Mouse (Mus musculus) cerebellum, adult 9-11 months (tissue): ENCODE measurements around the gene Psmg3.

Experiments
- DNase-seq: peaks from one replicate; pipeline ENCODE4 v3.0.0; 2022

The Psmg3 gene

DNA sequence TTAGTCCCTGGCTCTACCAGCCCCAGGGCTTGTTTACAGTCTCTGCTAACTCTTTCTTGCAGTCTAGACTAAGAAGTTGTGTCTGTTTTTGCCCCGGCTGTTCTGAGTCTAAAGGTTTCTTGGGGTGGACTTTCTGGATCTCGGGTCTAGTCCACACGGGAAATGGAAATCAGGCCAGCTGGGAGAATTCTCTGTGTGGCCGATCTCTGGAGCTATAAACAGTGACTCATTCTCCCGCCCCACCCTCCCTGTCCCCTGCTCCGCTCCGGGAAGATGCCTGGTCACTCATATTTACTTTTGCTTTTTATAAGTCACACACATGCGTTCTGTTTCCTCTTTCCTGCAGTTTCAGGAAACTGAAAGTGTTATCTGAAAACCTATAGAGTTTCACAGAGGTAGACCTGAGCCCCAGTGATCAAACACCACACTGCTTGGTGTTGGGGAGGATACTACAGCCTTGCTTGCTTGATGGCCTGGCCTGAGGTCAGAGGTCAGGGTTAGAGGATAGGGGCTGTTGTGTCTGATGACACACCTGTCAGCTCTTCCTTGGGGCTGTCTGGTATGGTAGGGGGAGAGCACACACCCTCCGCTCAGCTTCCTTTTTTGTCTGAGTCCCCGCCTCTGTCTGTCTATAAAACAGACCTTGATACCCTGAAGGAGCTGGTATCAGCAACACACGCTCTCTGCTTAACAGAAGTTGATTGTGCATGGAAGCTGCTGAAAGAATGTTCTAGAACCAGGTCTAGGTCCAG is 33.2 kb downstream of the Psmg3 start:
- DNase-seq = no peak

DNA sequence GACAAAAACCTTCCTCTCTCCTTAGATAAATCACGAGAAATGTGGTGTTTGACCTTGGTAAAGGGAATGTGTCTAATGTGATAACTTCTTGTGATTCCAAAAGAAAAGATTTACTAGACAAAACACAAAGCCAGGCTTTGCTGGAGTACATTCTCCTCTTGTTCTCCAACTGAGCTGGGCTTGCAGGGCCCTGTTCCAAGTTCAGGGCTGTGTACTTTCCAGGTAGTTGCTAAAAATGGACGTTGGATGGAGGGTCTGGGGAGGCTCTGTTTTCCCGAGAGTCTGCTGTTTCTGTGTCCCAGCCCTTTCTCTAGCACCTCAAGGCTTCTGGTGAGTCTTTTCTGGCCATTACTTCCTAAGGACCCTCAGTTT is 33.7 kb downstream of the Psmg3 start:
- no peak for DNase-seq

DNA sequence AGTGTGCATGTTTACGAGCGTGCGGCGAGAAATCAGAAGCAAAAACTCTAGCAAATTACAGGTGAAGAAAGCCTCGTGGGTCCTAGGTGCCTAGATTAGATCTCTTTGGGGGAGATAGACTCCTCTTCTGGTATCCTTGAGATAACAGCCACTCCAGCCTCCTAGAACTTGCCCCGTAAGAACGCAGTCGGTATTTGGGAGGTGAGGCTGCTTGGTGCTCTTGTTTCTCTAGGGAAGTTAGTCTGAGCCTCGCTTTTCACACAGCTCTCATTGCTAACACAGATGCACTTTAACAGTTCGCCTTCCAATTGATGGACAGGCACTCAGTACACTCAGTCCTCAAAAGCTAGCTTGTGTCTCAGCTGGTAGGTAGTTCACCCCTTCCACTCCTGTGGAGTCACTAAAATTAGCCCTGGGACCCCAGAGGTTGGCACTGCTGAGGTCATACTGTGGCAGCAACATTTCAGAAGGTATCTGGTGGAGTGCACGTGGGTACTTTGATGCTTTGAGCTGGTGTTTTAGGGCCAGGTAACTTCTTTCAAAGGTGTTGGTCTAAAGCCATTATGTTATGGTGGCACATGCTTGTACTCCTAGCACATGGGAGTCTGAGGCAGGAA is 34.4 kb downstream of the Psmg3 start:
- no peak for DNase-seq

DNA sequence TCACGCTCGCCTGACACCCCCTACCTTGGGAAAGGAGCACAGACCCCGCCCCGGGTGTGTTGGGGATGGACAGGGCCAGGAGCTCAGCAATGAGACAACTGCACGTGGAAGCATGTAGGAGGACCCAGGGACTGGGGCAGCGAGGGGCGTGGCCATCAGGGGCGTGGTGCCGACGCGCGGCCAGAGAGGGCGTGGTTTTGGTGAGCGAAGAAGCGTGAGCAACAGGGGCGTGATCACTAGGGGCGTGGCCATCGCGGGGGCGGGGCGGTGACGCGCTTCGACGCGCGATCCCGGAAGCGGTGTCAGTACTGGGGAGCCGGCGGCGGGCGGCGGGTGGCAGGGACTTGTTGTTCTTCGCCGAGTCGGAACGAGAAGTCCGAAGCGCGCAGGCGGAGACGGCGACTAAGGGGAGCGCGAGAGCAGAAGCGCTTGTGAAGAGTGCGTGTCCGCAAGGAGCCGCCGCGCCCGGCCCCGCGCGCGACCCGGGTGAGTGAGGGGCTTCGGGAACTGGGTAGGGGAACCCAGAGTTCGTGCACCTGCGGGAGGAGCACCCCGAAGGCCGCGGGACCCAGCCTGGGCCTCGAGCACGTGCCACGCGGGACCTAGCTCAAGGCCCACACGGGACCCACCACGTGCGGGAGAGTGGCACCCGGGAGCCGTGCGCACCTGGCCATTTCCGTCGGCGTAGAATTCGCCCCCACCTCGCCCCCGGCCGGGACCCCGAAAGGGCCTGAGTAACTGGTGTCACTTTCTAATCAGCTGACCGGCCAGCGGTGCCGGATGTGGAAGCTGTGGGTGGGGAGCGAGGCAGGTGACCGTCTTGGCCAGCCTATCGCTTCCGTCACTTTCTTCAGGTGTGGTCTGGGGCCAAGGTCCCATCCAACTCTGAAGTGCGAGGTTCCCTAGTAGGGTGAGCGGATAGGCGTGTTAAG is 35.2 kb downstream of the Psmg3 start, which contains the start of gene Mafk:
TSS of gene Mafk (plus strand) at position 287 of the 932 bp plus-strand sequence.
- DNase-seq = peak; percentile 84

DNA sequence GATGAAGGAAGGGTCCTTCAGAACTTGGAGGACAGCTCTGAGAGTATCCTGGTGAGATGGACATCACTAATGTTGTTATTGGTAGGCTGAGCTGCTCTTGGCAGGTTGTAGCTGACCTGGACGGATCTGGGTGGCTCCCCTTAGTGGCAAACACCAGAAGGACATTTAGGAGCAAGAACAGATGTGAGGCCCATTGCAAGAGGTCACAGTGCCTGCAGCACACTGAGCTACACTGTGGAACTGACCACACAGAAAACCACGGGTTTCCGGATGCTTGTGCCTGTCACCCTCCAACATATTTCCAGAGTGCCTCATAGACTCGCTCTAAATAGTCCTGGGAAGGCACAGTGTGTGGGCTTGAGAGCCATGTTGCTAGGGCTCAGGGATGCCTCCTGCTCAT is 37.2 kb downstream of the Psmg3 start:
- DNase-seq = no peak

DNA sequence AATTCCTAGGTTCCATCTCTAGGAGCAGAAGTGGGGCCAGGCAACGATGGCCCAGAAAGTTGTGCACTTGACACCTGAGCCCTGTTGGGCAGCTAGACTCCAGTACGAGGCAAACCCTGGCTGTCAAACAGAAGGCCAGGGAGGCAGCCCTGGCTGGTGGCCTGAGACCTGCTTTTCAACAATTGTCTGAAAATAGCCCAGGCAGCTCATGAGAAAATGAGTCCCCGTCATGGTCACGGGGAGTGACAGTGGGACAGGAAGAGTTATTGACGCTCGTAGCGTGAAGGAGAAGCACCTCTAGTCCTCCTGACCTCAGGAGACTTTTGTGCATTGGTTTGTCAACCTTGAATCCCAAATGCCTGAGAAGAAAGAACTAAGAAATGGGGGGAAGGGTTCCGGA is 45.3 kb downstream of the Psmg3 start:
- no peak for DNase-seq

DNA sequence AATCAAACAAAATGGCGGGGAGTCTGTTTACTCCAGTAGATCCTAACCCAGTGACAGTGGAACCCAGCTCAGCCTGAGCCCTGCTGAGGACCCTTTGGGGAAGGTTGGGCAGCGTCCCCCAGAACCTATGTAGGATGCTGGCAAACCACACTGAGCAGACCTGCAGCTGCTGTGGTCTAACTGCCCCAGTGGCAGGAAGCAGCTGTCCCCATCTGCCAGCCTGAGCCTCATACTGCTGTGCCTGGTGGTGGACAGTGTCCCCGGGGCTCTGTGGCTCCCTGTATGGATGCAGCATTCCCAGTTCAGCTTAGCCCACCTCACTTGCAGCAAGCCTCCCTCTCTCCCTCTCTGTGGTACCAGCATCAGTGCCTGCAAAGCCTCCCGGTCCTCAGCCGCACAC is 49.7 kb downstream of the Psmg3 start:
- DNase-seq = no peak

DNA sequence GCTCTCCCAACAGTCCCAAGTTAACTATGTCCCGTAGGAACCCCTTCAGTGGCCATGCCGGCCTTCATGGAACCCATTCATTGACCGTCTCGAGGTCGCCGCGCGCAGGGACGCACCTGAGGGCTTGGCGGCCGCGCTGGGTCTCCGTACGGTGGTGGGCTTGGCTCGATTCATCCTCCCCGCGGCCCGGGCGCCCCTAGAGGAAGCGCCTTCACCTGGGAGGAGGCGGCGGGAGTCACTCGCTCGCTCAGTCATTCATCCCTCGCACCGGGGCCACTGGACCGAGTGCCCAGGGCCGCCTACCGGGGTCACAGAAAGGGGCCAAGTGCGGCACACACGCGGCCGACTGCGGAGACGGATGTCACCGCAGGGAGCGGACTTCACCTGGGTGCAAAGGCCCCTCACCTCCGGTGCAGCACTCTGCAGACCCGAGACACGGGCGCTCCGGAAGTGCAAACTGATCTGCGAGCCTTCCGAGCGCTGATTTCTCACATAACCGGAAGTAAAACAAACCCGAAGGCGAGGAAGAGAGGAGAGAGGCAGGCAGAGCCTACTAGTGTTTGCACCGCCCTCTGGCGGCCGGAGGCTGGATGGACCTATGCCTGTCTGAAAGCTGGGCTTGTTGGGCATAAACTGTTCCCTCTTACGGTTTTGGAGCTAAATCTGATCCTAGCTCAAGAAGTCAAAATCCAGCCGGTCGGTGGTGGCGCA is 51.3 kb downstream of the Psmg3 start, which contains the start of gene Ints1:
TSS of gene Ints1 (minus strand) at position 459 of the 711 bp plus-strand sequence.
- peak; percentile 95 for DNase-seq
